Mouse (Mus musculus): ENCODE measurements around the gene Vmn1r166. TPM values are rescaled to one million over a fixed set of nuclear protein-coding genes. Genes with fewer than 3 reads are reported as not detected.
"Not testable (repeated sequence)": the region's sequence is repeated elsewhere in the genome, so short reads cannot be mapped to it uniquely, and the experiment has no call there.

Vmn1r166 gene
- polyA plus RNA-seq (2011; ENCODE audit: insufficient read length, low read depth, missing spikeins) = not detected in 2 replicates

DNA sequence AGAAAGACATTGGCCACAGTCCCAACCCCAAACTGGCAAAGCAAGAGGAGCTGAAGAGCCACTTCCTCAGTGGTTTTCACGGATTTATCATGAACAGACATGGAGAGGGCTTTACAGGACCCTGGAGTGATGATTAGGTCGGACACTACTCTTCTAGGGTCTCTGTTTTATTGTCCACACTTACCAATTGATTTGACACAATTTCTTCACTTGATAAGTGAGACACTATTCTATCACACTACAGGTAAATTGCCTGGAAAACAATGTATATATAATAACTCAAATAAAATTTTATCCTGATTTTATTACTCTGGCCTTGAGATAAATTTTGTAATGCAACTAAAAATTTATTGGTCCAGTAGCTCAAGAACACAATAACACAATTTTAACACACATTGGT is at the start of gene Vmn1r166:
TSS of gene Vmn1r166 (minus strand) at position 101 of the 400 bp plus-strand sequence.
- not testable (repeated sequence) for H3K27ac ChIP-seq (ENCODE audit: insufficient read depth, low read length); H3K4me3 ChIP-seq (ENCODE audit: insufficient read depth, low read length); H3K4me1 ChIP-seq (ENCODE audit: control insufficient read depth, insufficient read depth, low read length)

DNA sequence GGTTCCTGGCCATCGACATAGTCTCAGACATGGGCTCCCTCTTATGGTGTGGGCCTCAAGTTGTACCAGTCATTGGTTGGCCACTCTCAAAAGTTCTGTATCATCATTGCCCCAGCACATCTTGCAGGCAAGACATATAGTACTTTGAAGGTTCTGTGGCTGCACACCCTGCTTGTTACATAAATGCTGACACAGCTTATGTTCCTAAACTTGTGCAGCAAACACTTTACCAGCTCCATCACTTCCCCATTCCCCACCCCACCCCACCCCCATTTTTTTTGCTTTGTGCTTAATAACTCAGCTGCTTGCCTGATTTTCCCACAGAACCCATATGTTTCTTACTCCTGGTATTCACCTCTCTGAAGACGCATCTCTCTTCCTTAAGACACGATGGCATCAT is 49.4 kb upstream of the Vmn1r166 start, which contains the start of gene Nlrp4e:
TSS of gene Nlrp4e (plus strand) at position 301 of the 400 bp plus-strand sequence.
- H3K4me3 ChIP-seq (ENCODE audit: insufficient read depth, low read length); H3K27ac ChIP-seq (ENCODE audit: insufficient read depth, low read length); H3K4me1 ChIP-seq (ENCODE audit: control insufficient read depth, insufficient read depth, low read length): not testable (repeated sequence)

DNA sequence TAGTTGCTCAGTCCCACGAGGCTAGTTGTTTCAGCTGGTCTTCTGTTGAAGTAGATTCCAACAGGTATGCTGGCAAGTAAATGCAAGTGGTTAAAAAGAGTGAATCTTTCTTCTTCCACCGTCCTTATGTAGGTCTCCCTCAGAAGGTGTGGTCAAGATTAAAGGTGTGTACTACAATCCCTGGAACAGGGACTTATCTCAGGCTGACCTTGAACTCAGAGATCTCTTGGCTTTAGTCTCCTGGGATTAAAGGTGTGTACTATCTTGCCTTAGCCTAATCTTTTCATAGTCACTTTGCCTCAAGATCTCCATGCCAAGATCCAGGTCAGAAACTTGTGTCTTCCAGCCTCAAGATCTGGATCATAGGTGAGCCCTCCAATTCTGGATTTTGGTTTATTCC is 27.3 kb upstream of the Vmn1r166 start, which contains the start of gene Gm6902:
TSS of gene Gm6902 (minus strand) at position 101 of the 400 bp plus-strand sequence.
- H3K4me3 ChIP-seq (ENCODE audit: insufficient read depth, low read length); H3K4me1 ChIP-seq (ENCODE audit: control insufficient read depth, insufficient read depth, low read length); H3K27ac ChIP-seq (ENCODE audit: insufficient read depth, low read length): not testable (repeated sequence)

DNA sequence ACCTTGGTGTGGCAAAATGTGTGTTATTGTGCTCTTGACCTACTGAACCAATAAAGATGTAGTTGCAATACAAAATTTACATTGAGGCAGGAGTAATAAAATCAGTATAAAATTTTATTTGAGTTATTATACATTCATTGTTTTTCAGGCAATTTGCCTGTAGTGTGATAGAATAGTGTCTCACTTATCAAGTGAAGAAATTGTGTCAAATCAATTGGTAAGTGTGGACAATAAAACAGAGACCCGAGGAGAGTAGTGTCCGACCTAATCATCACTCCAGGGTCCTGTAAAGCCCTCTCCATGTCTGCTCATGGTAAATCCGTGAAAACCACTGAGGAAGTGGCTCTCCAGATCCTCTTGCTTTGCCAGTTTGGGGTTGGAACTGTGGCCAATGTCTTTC is 34.5 kb downstream of the Vmn1r166 start, which contains the start of gene Vmn1r165:
TSS of gene Vmn1r165 (plus strand) at position 301 of the 400 bp plus-strand sequence.
- not testable (repeated sequence) for H3K27ac ChIP-seq (ENCODE audit: insufficient read depth, low read length); H3K4me1 ChIP-seq (ENCODE audit: control insufficient read depth, insufficient read depth, low read length); H3K4me3 ChIP-seq (ENCODE audit: insufficient read depth, low read length)

Other genes with a start within 250 kb of the Vmn1r166 start
- not detected in 2 replicates for gene Gm4216, start 231.8 kb downstream of the Vmn1r166 start, polyA plus RNA-seq (2011; ENCODE audit: insufficient read length, low read depth, missing spikeins)
- not detected in 2 replicates for gene Vmn1r163, start 196.1 kb downstream of the Vmn1r166 start, polyA plus RNA-seq (2011; ENCODE audit: insufficient read length, low read depth, missing spikeins)
- not detected in 2 replicates for gene Gm8720, start 184.2 kb downstream of the Vmn1r166 start, polyA plus RNA-seq (2011; ENCODE audit: insufficient read length, low read depth, missing spikeins)
- gene Gm10662, start 107.2 kb downstream of the Vmn1r166 start, polyA plus RNA-seq (2011; ENCODE audit: insufficient read length, low read depth, missing spikeins) = not detected in 2 replicates
- gene Vmn1r165, start 34.4 kb downstream of the Vmn1r166 start, polyA plus RNA-seq (2011; ENCODE audit: insufficient read length, low read depth, missing spikeins) = not detected in 2 replicates
- not detected in 2 replicates for gene Gm6902, start 27.2 kb upstream of the Vmn1r166 start, polyA plus RNA-seq (2011; ENCODE audit: insufficient read length, low read depth, missing spikeins)
- gene Nlrp4e, start 49.5 kb upstream of the Vmn1r166 start, polyA plus RNA-seq (2011; ENCODE audit: insufficient read length, low read depth, missing spikeins) = not detected in 2 replicates
- not detected in 2 replicates for gene Nlrp5, start 134.2 kb upstream of the Vmn1r166 start, polyA plus RNA-seq (2011; ENCODE audit: insufficient read length, low read depth, missing spikeins)